14 mouse cellular contexts compared by ENCODE assay signal in genomic region chr2:164967193-164967592, GRCm38 (mm10). TPM values are rescaled to one million over a fixed set of nuclear protein-coding genes. Genes with fewer than 3 reads are reported as not detected.
A peak's percentile ranks its signal among the peaks of the same experiment; 100 is the strongest.
DNase-seq lines count a peak whose midpoint lies in the region; ATAC-seq lines count a peak whose summit lies in the region.
"Had no signal": no experiment of that assay in that cellular context is flagged by ENCODE, and none has a peak within 500 bp of the region (broad histone marks: within the 10 kb centered on the region; RNA-seq: fewer than 3 reads in every experiment).

No protein-coding gene starts in this region.

- 9% methylated on average over 6 of the region's 6 CpGs for WGBS in limb, embryonic 12.5 days
- 18% methylated on average over 6 of the region's 6 CpGs for WGBS in limb, embryonic 10.5 days
- WGBS in forebrain, embryonic 10.5 days: 2% methylated on average over 6 of the region's 6 CpGs
- 7% methylated on average over 6 of the region's 6 CpGs for WGBS in midbrain, embryonic 15.5 days

- no peaks in the 10 kb centered on the region for H3K9me3 ChIP-seq in limb, embryonic 12.5 days
- H3K9me3 ChIP-seq in limb, embryonic 10.5 days (replicated peaks): no peaks in the 10 kb centered on the region
- no peaks in the 10 kb centered on the region for H3K9me3 ChIP-seq in forebrain, embryonic 10.5 days
- H3K9me3 ChIP-seq in midbrain, embryonic 15.5 days: no peaks in the 10 kb centered on the region

- H3K9ac ChIP-seq in limb, embryonic 12.5 days (replicated peaks): no peak overlapping the region
- H3K9ac ChIP-seq in midbrain, embryonic 15.5 days: peak overlapping the region; percentile 76; the same call in 1 of the 2 replicates

- no peak for DNase-seq in limb, embryonic 10.5 days (ENCODE audit: low spot score)
- peak; percentile 63 to 68 for DNase-seq in cerebellum, adult 18-20 months
- DNase-seq in forebrain, embryonic 10.5 days (ENCODE audit: extremely low spot score, low spot score): no peak
- no peak for DNase-seq in gastrocnemius, postnatal 25 days
- no peak for DNase-seq in right cerebral cortex, postnatal 10 days (ENCODE audit: low spot score in 2 of 2)
- DNase-seq in kidney, adult 9 months: no peak
- DNase-seq: adrenal gland, postnatal 14 days; gastrocnemius, postnatal 36 days; kidney, adult 2 months; lung, postnatal 4 days; spleen, adult 18-20 months had no signal

- no peak for ATAC-seq in limb, embryonic 12.5 days (ENCODE audit: insufficient number of reproducible peaks, insufficient read depth, low FRiP score, low TSS enrichment, low read depth)
- ATAC-seq in midbrain, embryonic 15.5 days (replicated peaks): no peak
- ATAC-seq: Patski had no signal

- H3K4me3 ChIP-seq in limb, embryonic 12.5 days (replicated peaks): 0 out of 2 replicates have a peak overlapping the region, but pooled peaks have one; percentile 39
- H3K4me3 ChIP-seq in limb, embryonic 10.5 days: no peak overlapping the region
- peak overlapping the region; percentile 52 for H3K4me3 ChIP-seq in forebrain, embryonic 10.5 days
- peak overlapping the region; percentile 71 for H3K4me3 ChIP-seq in midbrain, embryonic 15.5 days

- no peaks in the 10 kb centered on the region for H3K36me3 ChIP-seq in limb, embryonic 12.5 days
- no peaks in the 10 kb centered on the region for H3K36me3 ChIP-seq in limb, embryonic 10.5 days
- H3K36me3 ChIP-seq in forebrain, embryonic 10.5 days (replicated peaks): no peaks in the 10 kb centered on the region
- H3K36me3 ChIP-seq in midbrain, embryonic 15.5 days (replicated peaks): no peaks in the 10 kb centered on the region

- H3K27me3 ChIP-seq in limb, embryonic 12.5 days: peaks cover 95% of the 10 kb centered on the region
- H3K27me3 ChIP-seq in limb, embryonic 10.5 days (ENCODE audit: low read depth, poor library complexity, severe bottlenecking): peaks cover 99% of the 10 kb centered on the region
- H3K27me3 ChIP-seq in forebrain, embryonic 10.5 days (ENCODE audit: poor library complexity, severe bottlenecking): peaks cover 97% of the 10 kb centered on the region
- H3K27me3 ChIP-seq in midbrain, embryonic 15.5 days (replicated peaks): 0 out of 2 replicates have a peak, but pooled peaks cover 4% of the 10 kb centered on the region

- no peak overlapping the region for H3K4me2 ChIP-seq in limb, embryonic 12.5 days
- H3K4me2 ChIP-seq in midbrain, embryonic 15.5 days: peak overlapping the region; percentile 75

- H3K27ac ChIP-seq in limb, embryonic 12.5 days: no peak overlapping the region
- no peak overlapping the region for H3K27ac ChIP-seq in limb, embryonic 10.5 days
- H3K27ac ChIP-seq in forebrain, embryonic 10.5 days: no peak overlapping the region
- H3K27ac ChIP-seq in midbrain, embryonic 15.5 days: peak overlapping the region; percentile 95

- peaks cover 24% of the 10 kb centered on the region for H3K4me1 ChIP-seq in limb, embryonic 12.5 days (replicated peaks)
- H3K4me1 ChIP-seq in limb, embryonic 10.5 days: peaks cover 39% of the 10 kb centered on the region
- H3K4me1 ChIP-seq in forebrain, embryonic 10.5 days: peaks cover 64% of the 10 kb centered on the region
- H3K4me1 ChIP-seq in midbrain, embryonic 15.5 days: peaks cover 87% of the 10 kb centered on the region

RNA-seq across cellular contexts. Expression of gene Slc12a5, which starts 6.6 kb away (rescaled TPM):
- 1.5 and 1.6 TPM in 2 replicates for polyA plus RNA-seq in limb, embryonic 12.5 days (2016; fragmentation: Nextera tagmentation; extraction: Ambion mirVana)
- 0.83 and 1.0 TPM in 2 replicates for polyA plus RNA-seq in limb, embryonic 10.5 days (2016; fragmentation: Nextera tagmentation; extraction: Ambion mirVana)
- polyA plus RNA-seq in forebrain, embryonic 10.5 days (2016; fragmentation: Nextera tagmentation; extraction: Ambion mirVana): 0.92 and 0.93 TPM in 2 replicates
- polyA plus RNA-seq in midbrain, embryonic 15.5 days (2015; fragmentation: Nextera tagmentation; extraction: Ambion mirVana): 63.8 and 64.0 TPM in 2 replicates
- under 1 TPM; 0.21 to 0.38 TPM for total RNA-seq in gastrocnemius, postnatal 25 days (2021)

RNA-seq across cellular contexts. Expression of gene Mmp9, which starts 26.6 kb away (rescaled TPM):
- polyA plus RNA-seq in limb, embryonic 12.5 days (2016; fragmentation: Nextera tagmentation; extraction: Ambion mirVana): 1.9 and 2.9 TPM in 2 replicates
- polyA plus RNA-seq in limb, embryonic 10.5 days (2016; fragmentation: Nextera tagmentation; extraction: Ambion mirVana): 0.31 and 0.33 TPM in 2 replicates
- polyA plus RNA-seq in forebrain, embryonic 10.5 days (2016; fragmentation: Nextera tagmentation; extraction: Ambion mirVana): 0.45 TPM in 1 of 2 replicates, not detected in the other
- polyA plus RNA-seq in midbrain, embryonic 15.5 days (2015; fragmentation: Nextera tagmentation; extraction: Ambion mirVana): 28.9 and 34.3 TPM in 2 replicates
- 1 to 10 TPM in 1 of 2 experiments, under 1 TPM in 1; 0.64 to 1.4 TPM for total RNA-seq in gastrocnemius, postnatal 25 days (2021)

RNA-seq across cellular contexts. Expression of gene Zfp335, which starts 55.6 kb away (rescaled TPM):
- polyA plus RNA-seq in limb, embryonic 12.5 days (2016; fragmentation: Nextera tagmentation; extraction: Ambion mirVana): 14.4 and 17.4 TPM in 2 replicates
- polyA plus RNA-seq in limb, embryonic 10.5 days (2016; fragmentation: Nextera tagmentation; extraction: Ambion mirVana): 18.0 and 21.3 TPM in 2 replicates
- 16.0 and 16.6 TPM in 2 replicates for polyA plus RNA-seq in forebrain, embryonic 10.5 days (2016; fragmentation: Nextera tagmentation; extraction: Ambion mirVana)
- polyA plus RNA-seq in midbrain, embryonic 15.5 days (2015; fragmentation: Nextera tagmentation; extraction: Ambion mirVana): 17.8 and 18.9 TPM in 2 replicates
- 1 to 10 TPM; 8.2 to 9.2 TPM for total RNA-seq in gastrocnemius, postnatal 25 days (2021)

Comparison
In these comparisons a context has a peak if more than half of its experiments do, and no peak if none do; other contexts are left out.
1. DNase-seq: peak in cerebellum, adult 18-20 months (2 of 2); none in limb, embryonic 10.5 days (single experiment), forebrain, embryonic 10.5 days (single experiment), gastrocnemius, postnatal 25 days (single experiment), right cerebral cortex, postnatal 10 days (0 of 2) and kidney, adult 9 months (single experiment).
2. RNA of gene Slc12a5, which starts 6.6 kb away (polyA plus RNA-seq): 63.8 to 64.0 TPM in midbrain, embryonic 15.5 days; 1.5 to 1.6 TPM in limb, embryonic 12.5 days, 0.92 to 0.93 TPM in forebrain, embryonic 10.5 days and 0.83 to 1.0 TPM in limb, embryonic 10.5 days; every median in the first group is over 10 times any median in the second.